Mouse (Mus musculus) gastrocnemius, postnatal 4 days (tissue): ENCODE measurements around the gene Defb47. TPM values are rescaled to one million over a fixed set of nuclear protein-coding genes. Genes with fewer than 3 reads are reported as not detected.

Experiments
- DNase-seq, 2 experiments: peaks; one replicate each; pipeline ENCODE4 v3.0.0; 2021 to 2022; ENCODE audit warnings: low spot score in 2 of 2, mixed read lengths in 2 of 2
- long read RNA-seq, 2 experiments: library from polyadenylated mRNA; stranded (forward); transcript quantifications; one replicate each; pipeline ENCODE4 v2.0.0; 2021
- total RNA-seq, 2 experiments: library from RNA; stranded (reverse); gene quantifications; 2 replicates each; pipeline ENCODE4 v1.2.3; 2021

Defb47 gene
- total RNA-seq: not detected
- long read RNA-seq, experiment 1: 0 reads
- long read RNA-seq, experiment 2: 0 reads

GRCm38 (mm10) chr14:62997777-62998176 lies at the start of gene Defb47:
Defb47 (plus strand) TSS chr14:62998077.
- no peak for DNase-seq

GRCm38 (mm10) chr14:62956091-62956490 lies 41.8 kb upstream of the Defb47 start:
- DNase-seq: no peak

DNA sequence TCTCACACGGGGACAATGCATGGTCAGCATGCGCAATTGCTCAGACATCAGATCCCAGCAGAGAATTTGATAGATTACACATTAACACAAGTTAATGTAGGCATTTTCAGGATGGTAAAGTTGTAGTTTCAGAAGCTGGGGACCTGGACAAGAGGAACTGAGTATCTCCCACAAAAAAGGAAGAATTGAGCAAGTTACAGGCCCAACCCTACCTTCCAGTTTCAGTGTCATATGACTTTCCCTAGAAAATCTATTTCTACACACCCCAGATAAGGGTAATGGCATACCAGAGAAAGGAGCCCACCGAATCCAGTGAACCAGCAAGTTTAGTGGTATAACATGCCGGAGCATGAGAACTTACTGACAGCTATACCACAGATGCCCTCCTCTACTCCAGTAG lies 34.2 kb upstream of the Defb47 start:
- no peak for DNase-seq

- no peak for DNase-seq
Measured at GRCm38 (mm10) chr14:62965342-62965741, 32.5 kb upstream of the Defb47 start.

- DNase-seq: no peak
Measured at GRCm38 (mm10) chr14:62965811-62966520, 31.9 kb upstream of the Defb47 start.

GRCm38 (mm10) chr14:62975046-62975445 lies 22.8 kb upstream of the Defb47 start:
- DNase-seq: peak; percentile 55 to 67

GRCm38 (mm10) chr14:62979815-62980214 lies 18.1 kb upstream of the Defb47 start:
- DNase-seq: no peak

DNA sequence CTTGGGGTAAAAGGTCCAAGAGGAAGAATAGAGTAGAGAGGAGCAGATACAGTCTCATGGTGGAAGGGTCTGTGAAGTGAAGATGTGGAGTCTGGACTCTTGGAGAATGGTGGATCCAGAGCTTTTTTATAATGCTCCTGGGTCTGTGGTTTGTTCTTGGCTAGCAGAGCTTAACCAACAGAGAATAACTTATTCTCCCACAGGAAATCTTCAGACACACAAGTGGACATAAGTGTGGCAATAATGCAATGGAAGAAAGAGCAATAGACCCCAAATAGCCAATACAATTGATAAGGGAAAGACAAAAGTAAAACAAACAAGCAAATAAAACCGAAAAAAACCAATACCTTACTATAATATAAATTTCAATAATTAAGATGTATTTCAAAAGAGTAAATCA lies 13.5 kb upstream of the Defb47 start, which contains the start of gene Defb48:
TSS of gene Defb48 (minus strand) at position 101 of the 400 bp plus-strand sequence.
- no peak for DNase-seq

GRCm38 (mm10) chr14:62991271-62991670 lies 6.6 kb upstream of the Defb47 start:
- no peak for DNase-seq

- no peak for DNase-seq
Measured at GRCm38 (mm10) chr14:62991849-62992510, 5.9 kb upstream of the Defb47 start.

DNA sequence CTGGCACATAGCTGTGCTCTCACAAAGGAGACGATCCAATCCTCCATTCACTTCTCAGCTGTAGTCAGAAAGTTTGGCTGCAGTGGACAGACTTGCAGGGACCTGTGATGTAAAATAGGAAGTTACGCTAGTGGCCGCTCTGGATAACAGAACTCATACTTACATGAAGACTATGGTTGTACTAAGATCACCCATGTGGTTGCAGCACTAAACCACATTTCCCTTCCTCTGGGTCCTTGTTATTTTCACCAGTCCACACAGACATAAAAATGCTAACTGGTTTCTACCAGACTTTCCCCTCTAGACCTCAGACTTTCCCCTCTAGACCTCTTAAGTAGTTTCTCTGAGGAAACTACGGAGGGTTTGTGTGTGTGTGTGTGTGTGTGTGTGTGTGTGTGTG lies 1.1 kb downstream of the Defb47 start:
- DNase-seq: no peak

- DNase-seq: no peak
Measured at GRCm38 (mm10) chr14:63002588-63002987, 4.7 kb downstream of the Defb47 start.

- DNase-seq: no peak
Measured at GRCm38 (mm10) chr14:63011471-63011870, 13.6 kb downstream of the Defb47 start, which contains the start of gene Defb43. Defb43 (plus strand) TSS chr14:63011771.

- DNase-seq: no peak
Measured at GRCm38 (mm10) chr14:63013082-63013481, 15.2 kb downstream of the Defb47 start.

GRCm38 (mm10) chr14:63014667-63015066 lies 16.8 kb downstream of the Defb47 start:
- DNase-seq: no peak

DNA sequence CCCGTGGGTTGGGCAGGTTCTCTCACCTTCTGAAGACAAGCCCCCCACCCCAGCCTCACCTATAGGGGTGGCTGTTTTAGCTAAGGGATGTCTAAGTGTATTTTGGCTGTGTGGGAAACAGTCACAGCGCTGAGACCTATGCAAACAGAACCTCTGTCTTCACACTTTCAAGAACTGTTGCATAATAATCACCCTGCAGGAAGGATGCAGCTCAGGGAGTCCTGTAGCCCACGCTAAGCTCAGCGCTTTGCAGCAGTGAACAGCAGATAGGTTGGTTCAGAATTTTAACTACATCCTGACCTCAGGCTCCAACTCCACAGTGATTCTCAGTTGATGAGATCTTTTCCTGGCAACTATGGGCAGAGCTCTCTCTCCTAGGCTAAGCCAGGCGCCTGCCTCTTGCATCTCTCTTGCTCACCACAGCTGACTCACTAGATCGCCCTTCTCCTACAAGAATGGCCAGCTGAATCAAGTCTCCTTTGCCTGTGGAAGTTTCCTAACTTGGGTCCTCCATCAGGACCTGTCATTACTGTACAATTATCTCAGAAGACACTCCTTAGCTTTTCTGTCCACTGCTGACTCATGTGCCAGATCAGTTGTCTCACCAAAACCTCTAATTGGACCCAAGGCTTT lies 22.8 kb downstream of the Defb47 start:
- no peak for DNase-seq

DNA sequence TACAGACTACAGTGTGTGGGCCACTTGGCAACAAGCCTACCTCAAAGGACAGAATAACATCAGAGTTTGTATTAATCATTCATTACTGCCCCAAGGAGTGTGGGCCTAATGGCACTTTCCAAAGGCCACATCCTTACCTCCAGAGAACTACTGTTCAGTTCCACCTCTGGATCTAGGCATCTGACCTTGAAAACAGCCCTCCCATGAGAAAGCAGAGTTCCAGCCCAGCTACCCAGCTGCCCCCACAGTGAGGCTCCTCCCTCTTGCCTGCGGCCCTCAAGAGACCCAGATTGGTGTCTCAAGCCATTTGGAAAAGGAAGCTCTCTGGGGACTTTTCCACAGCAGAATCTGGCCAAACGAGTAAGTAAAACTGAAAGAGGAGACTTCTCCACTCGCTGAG lies 48.8 kb downstream of the Defb47 start, which contains the start of gene Defb42:
TSS of gene Defb42 (plus strand) at position 301 of the 400 bp plus-strand sequence.
- DNase-seq: no peak

- DNase-seq: no peak
Measured at GRCm38 (mm10) chr14:63049910-63050370, 52.1 kb downstream of the Defb47 start, which contains the start of gene Defb30. Defb30 (minus strand) TSS chr14:63049960.
